Mouse (Mus musculus): ENCODE measurements around the gene Tnfrsf21. TPM values are rescaled to one million over a fixed set of nuclear protein-coding genes. Genes with fewer than 3 reads are reported as not detected.

Tnfrsf21 gene
- polyA plus RNA-seq, 1 experiment from 2014 or later = 67.2 TPM

GRCm38 (mm10) chr17:43121096-43121495 is 104.7 kb downstream of the Tnfrsf21 start:
- Histone ChIP-seq H3K27ac (no peak overlapping the region), H3K4me1 (no peaks in the 10 kb centered on the region), H3K36me3 (no peaks in the 10 kb centered on the region), H3K4me3 (no peak overlapping the region), H3K9me3 (no peaks in the 10 kb centered on the region), H3K9ac (no peak overlapping the region), H3K4me2 (replicated peaks) (no peak overlapping the region), H3K27me3 (replicated peaks) (no peaks in the 10 kb centered on the region)
- ATAC-seq (ENCODE audit: low FRiP score, low read depth) = no peak
- 87% methylated on average over 2 of the region's 2 CpGs for WGBS

- H3K9me3 ChIP-seq = no peaks in the 10 kb centered on the region
- no peak overlapping the region for H3K4me2 ChIP-seq (replicated peaks)
- no peaks in the 10 kb centered on the region for H3K36me3 ChIP-seq
- WGBS = 83% methylated on average over 3 of the region's 3 CpGs
- no peaks in the 10 kb centered on the region for H3K27me3 ChIP-seq (replicated peaks)
- H3K27ac ChIP-seq = no peak overlapping the region
- no peak for ATAC-seq (ENCODE audit: low FRiP score, low read depth)
- no peaks in the 10 kb centered on the region for H3K4me1 ChIP-seq
- H3K4me3 ChIP-seq = no peak overlapping the region
- no peak overlapping the region for H3K9ac ChIP-seq
These were observed 112.0 kb downstream of the Tnfrsf21 start for GRCm38 (mm10) chr17:43128305-43128704.

GRCm38 (mm10) chr17:43128908-43129533 is 112.7 kb downstream of the Tnfrsf21 start:
- H3K27ac ChIP-seq = no peak overlapping the region
- WGBS = 85% methylated on average over 7 of the region's 7 CpGs
- H3K4me1 ChIP-seq = no peaks in the 10 kb centered on the region
- no peaks in the 10 kb centered on the region for H3K9me3 ChIP-seq
- no peak for ATAC-seq (ENCODE audit: low FRiP score, low read depth)
- H3K4me3 ChIP-seq = no peak overlapping the region
- no peak overlapping the region for H3K4me2 ChIP-seq (replicated peaks)
- no peaks in the 10 kb centered on the region for H3K36me3 ChIP-seq
- H3K9ac ChIP-seq = no peak overlapping the region
- no peaks in the 10 kb centered on the region for H3K27me3 ChIP-seq (replicated peaks)

GRCm38 (mm10) chr17:43130115-43130869 is 113.9 kb downstream of the Tnfrsf21 start:
- H3K4me2 ChIP-seq (replicated peaks) = no peak overlapping the region
- H3K4me1 ChIP-seq = no peaks in the 10 kb centered on the region
- H3K27me3 ChIP-seq (replicated peaks) = no peaks in the 10 kb centered on the region
- H3K4me3 ChIP-seq = no peak overlapping the region
- no peak for ATAC-seq (ENCODE audit: low FRiP score, low read depth)
- H3K36me3 ChIP-seq = no peaks in the 10 kb centered on the region
- 88% methylated on average over 3 of the region's 3 CpGs for WGBS
- H3K9ac ChIP-seq = no peak overlapping the region
- no peaks in the 10 kb centered on the region for H3K9me3 ChIP-seq
- no peak overlapping the region for H3K27ac ChIP-seq

GRCm38 (mm10) chr17:43130870-43131264 is 114.5 kb downstream of the Tnfrsf21 start:
- Histone ChIP-seq H3K4me2 (replicated peaks) (no peak overlapping the region), H3K36me3 (no peaks in the 10 kb centered on the region), H3K27ac (no peak overlapping the region), H3K9ac (no peak overlapping the region), H3K9me3 (no peaks in the 10 kb centered on the region), H3K4me1 (no peaks in the 10 kb centered on the region), H3K27me3 (replicated peaks) (no peaks in the 10 kb centered on the region), H3K4me3 (no peak overlapping the region)
- no peak for ATAC-seq (ENCODE audit: low FRiP score, low read depth)

GRCm38 (mm10) chr17:43132477-43132876 is 116.1 kb downstream of the Tnfrsf21 start:
- Histone ChIP-seq H3K4me1 (no peaks in the 10 kb centered on the region), H3K4me2 (replicated peaks) (no peak overlapping the region), H3K4me3 (no peak overlapping the region), H3K36me3 (no peaks in the 10 kb centered on the region), H3K9ac (no peak overlapping the region), H3K9me3 (no peaks in the 10 kb centered on the region), H3K27me3 (replicated peaks) (no peaks in the 10 kb centered on the region), H3K27ac (no peak overlapping the region)
- no peak for ATAC-seq (ENCODE audit: low FRiP score, low read depth)
- 89% methylated on average over 5 of the region's 5 CpGs for WGBS

GRCm38 (mm10) chr17:43133106-43133505 is 116.8 kb downstream of the Tnfrsf21 start:
- Histone ChIP-seq H3K9ac (no peak overlapping the region), H3K27me3 (replicated peaks) (no peaks in the 10 kb centered on the region), H3K36me3 (no peaks in the 10 kb centered on the region), H3K4me1 (no peaks in the 10 kb centered on the region), H3K27ac (no peak overlapping the region), H3K4me3 (no peak overlapping the region), H3K4me2 (replicated peaks) (no peak overlapping the region), H3K9me3 (no peaks in the 10 kb centered on the region)
- 89% methylated on average over 4 of the region's 4 CpGs for WGBS
- ATAC-seq (ENCODE audit: low FRiP score, low read depth) = no peak

GRCm38 (mm10) chr17:43134991-43135390 is 118.6 kb downstream of the Tnfrsf21 start:
- Histone ChIP-seq H3K4me3 (no peak overlapping the region), H3K4me1 (no peaks in the 10 kb centered on the region), H3K4me2 (replicated peaks) (no peak overlapping the region), H3K9ac (no peak overlapping the region), H3K27me3 (replicated peaks) (no peaks in the 10 kb centered on the region), H3K9me3 (no peaks in the 10 kb centered on the region), H3K36me3 (no peaks in the 10 kb centered on the region), H3K27ac (no peak overlapping the region)
- 65% methylated on average over 4 of the region's 4 CpGs for WGBS
- ATAC-seq (ENCODE audit: low FRiP score, low read depth) = no peak

- H3K36me3 ChIP-seq = no peaks in the 10 kb centered on the region
- no peaks in the 10 kb centered on the region for H3K9me3 ChIP-seq
- H3K4me1 ChIP-seq = no peaks in the 10 kb centered on the region
- no peak overlapping the region for H3K4me2 ChIP-seq (replicated peaks)
- no peak overlapping the region for H3K9ac ChIP-seq
- WGBS = 32% methylated on average over 7 of the region's 7 CpGs
- no peaks in the 10 kb centered on the region for H3K27me3 ChIP-seq (replicated peaks)
- no peak overlapping the region for H3K27ac ChIP-seq
- H3K4me3 ChIP-seq = no peak overlapping the region
- ATAC-seq (ENCODE audit: low FRiP score, low read depth) = 0 out of 2 replicates have a peak, but pooled peaks have one; percentile 29
These were observed 119.3 kb downstream of the Tnfrsf21 start for GRCm38 (mm10) chr17:43135398-43136265.

GRCm38 (mm10) chr17:43136720-43137119 is 120.4 kb downstream of the Tnfrsf21 start:
- Histone ChIP-seq H3K36me3 (no peaks in the 10 kb centered on the region), H3K27me3 (replicated peaks) (no peaks in the 10 kb centered on the region), H3K9ac (no peak overlapping the region), H3K4me2 (replicated peaks) (no peak overlapping the region), H3K9me3 (no peaks in the 10 kb centered on the region), H3K27ac (no peak overlapping the region), H3K4me3 (no peak overlapping the region), H3K4me1 (no peaks in the 10 kb centered on the region)
- ATAC-seq (ENCODE audit: low FRiP score, low read depth) = no peak
- WGBS = 61% methylated on average over 4 of the region's 4 CpGs

GRCm38 (mm10) chr17:43137838-43138237 is 121.5 kb downstream of the Tnfrsf21 start:
- Histone ChIP-seq H3K9ac (no peak overlapping the region), H3K9me3 (no peaks in the 10 kb centered on the region), H3K4me1 (no peaks in the 10 kb centered on the region), H3K36me3 (no peaks in the 10 kb centered on the region), H3K27me3 (replicated peaks) (no peaks in the 10 kb centered on the region), H3K27ac (no peak overlapping the region), H3K4me2 (replicated peaks) (no peak overlapping the region), H3K4me3 (no peak overlapping the region)
- WGBS = 95% methylated on average over 9 of the region's 9 CpGs
- ATAC-seq (ENCODE audit: low FRiP score, low read depth) = no peak

- no peak for ATAC-seq (ENCODE audit: low FRiP score, low read depth)
- H3K4me3 ChIP-seq = no peak overlapping the region
- no peak overlapping the region for H3K9ac ChIP-seq
- H3K4me1 ChIP-seq = no peaks in the 10 kb centered on the region
- H3K9me3 ChIP-seq = no peaks in the 10 kb centered on the region
- 88% methylated on average over 7 of the region's 7 CpGs for WGBS
- H3K36me3 ChIP-seq = no peaks in the 10 kb centered on the region
- no peak overlapping the region for H3K4me2 ChIP-seq (replicated peaks)
- H3K27me3 ChIP-seq (replicated peaks) = no peaks in the 10 kb centered on the region
- H3K27ac ChIP-seq = no peak overlapping the region
These were observed 122.0 kb downstream of the Tnfrsf21 start for GRCm38 (mm10) chr17:43138356-43138755.

Measured in neural tube, embryonic 12.5 days (tissue).